Mouse (Mus musculus) urinary bladder, postnatal 25 days (tissue): Measurements from ENCODE around the gene Slc47a1.
"Not testable (repeated sequence)": the region's sequence is repeated elsewhere in the genome, so short reads cannot be mapped to it uniquely, and the experiment has no call there.

Source experiments
- DNase-seq: peaks from one replicate; pipeline ENCODE4 v3.0.0; 2022; ENCODE audit warnings: low spot score

The Slc47a1 gene

DNA sequence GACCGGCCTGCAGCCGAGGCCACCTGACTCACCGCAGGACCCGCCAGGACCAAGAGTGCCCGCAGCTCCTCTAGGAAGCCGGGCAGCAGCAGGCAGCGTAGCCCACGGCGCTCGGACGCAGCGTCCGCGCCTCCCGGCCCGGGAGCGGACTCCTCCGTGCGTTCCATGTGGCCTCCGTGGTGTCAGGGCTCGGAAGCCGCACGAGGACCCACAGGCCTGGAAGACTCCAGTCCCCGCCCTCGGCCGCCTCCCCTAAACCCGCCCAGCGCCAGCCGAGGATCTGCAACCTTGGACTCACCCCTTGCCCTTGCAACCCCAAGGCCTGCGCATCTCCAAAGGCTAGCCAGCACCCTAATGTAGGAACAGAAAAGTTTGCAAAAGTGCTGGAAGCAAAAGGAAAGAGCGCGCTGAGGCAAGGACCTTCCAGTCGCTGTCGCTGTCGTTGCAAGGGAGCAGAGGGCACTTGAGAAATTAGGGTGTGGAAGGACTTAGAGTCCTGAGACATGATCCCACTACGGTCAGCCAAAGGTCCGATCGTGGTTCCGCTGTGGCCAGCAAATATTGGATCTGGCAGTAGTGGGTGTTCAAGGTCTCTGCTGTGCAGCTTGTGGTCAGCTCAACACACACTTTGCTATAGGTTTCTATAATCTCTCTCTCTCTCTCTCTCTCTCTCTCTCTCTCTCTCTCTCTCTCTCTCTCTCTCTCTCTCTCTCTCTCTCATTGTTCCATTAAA is at the start of gene Slc47a1:
Gene Slc47a1, minus strand, starts transcription at position 465 of the 733 bp plus-strand sequence.
- DNase-seq: peak; percentile 36

DNA sequence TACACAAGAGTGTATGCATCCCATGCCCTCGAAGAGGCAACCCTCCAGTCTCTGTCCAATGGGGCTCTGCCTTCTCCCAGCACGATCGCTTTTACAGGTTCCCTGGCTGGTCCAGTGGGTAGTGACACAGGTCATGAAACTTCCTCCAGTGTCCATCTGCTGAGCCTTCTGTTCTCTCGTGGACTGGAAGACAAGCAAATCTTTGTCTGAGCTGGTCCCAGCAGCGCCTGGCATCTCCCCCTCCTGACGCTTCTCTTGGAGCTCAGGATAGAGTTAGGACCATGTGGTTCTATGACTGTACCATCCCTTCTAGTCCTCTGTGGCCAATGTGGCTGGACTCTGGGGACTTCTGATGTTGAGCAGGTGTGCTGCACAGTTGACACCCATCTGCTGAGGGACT is 41.1 kb upstream of the Slc47a1 start:
- no peak for DNase-seq

DNA sequence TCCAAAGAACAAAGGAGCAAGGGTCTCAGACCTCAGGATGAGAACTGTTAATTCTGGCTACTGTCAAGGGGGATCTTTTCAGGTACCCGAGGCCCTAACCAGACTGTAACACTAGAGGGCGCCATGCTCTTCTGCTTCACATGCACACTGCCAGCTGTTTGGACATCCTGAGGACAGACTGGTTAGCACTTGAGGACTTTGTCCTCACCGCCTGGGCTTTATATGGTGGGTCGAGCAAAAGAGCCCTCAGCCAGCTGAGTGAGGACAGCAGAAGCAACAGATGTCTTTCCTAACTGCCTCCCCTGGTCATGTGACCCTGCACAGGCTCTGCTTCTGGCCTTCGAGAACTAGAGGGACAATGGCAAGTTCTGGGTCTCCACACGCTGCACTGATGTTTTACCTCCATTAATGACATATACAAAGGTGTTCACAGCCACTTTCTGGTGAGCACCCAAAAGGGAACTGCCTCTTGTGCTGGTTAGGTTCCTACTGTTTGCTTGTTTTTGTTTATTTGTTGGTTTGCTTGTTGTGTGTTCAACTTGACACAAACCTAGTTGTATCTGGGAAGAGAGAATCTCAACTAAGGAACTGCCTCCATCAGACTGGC is 39.9 kb upstream of the Slc47a1 start:
- DNase-seq: peak; percentile 74

DNA sequence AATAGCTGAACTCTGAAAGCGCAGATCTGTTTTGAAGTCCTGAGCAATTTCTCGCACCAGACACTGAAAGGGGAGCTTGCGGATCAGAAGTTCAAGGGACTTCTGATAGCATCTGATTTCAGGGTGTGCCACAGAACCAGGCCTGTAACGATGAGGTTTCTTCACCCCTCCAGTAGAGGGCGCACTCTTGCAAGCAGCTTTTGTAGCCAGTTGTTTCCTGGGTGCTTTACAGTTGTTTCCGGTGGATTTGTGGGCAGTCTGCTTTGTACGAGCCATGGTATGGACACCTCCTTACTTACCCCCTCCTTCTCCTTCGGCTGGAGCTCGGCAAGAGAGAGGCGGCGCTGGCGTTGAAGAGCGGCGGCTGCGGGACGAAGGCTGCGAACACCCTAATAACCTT is 38.4 kb upstream of the Slc47a1 start:
- peak; percentile 13 for DNase-seq

DNA sequence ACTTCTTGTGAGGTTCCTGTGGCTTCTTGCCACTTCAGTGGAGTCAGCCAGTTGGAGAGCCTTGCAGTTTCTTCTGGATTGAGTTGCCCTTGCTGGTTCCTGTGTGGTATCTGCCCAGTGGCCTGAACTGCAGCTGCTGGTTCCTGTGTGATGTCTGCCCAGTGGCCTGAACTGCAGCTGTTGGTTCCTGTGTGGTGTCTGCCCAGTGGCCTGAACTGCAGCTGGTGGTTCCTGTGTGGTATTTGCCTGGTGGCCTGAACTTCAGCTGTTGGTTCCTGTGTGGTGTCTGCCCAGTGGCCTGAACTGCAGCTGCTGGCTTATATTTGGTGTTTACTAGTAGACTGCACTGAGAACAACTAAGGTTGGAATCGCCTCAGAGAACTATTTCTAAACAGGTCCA is 37.3 kb upstream of the Slc47a1 start:
- DNase-seq: no peak

GRCm38 (mm10) chr11:61414560-61414959 is 36.4 kb upstream of the Slc47a1 start:
- no peak for DNase-seq

- DNase-seq: no peak
These were observed 35.3 kb upstream of the Slc47a1 start for GRCm38 (mm10) chr11:61413411-61413810.

GRCm38 (mm10) chr11:61411809-61412208 is 33.7 kb upstream of the Slc47a1 start:
- DNase-seq: no peak

GRCm38 (mm10) chr11:61411221-61411620 is 33.1 kb upstream of the Slc47a1 start:
- no peak for DNase-seq

DNA sequence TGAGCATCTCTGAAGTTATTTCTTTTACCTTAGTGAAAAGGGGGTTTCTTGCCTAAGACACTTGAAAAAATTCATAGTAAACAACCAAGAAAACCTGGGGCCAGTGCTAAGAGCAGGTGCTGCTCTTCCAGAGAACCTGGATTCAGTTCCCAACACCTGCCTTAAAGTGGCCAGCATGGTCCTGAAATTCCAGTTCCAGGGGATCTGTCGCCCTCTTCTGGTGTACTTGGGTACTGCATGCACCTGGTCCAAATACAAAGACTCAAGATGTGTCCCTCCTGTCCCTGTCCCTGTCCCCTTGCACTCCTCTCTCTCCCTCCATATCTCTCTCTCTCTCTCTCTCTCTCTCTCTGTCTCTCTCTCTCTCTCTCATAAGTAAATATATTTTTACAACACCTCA is 32.0 kb upstream of the Slc47a1 start:
- DNase-seq: peak; percentile 89

DNA sequence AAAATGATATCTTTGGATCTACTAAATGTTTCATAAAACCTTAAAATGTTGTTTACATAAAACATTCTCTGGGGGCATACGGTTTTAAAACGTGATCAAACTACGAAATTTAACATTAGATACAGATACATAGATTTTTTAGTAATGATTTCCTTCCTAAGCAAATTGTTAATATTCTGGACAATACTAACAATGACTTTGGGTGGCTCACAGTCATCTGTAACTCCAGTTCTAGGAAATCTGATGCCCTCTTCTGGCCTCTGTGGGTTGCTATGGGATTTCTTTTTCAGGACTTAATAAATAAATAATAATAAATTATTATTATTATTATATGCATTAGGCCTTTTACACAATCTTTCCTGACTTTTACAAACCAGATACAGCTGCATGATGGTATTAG is 30.9 kb upstream of the Slc47a1 start:
- DNase-seq: no peak

GRCm38 (mm10) chr11:61408184-61409027 is 30.3 kb upstream of the Slc47a1 start:
- peak; percentile 70 for DNase-seq

- peak; percentile 95 for DNase-seq
These were observed 29.6 kb upstream of the Slc47a1 start for GRCm38 (mm10) chr11:61407638-61408183.

DNA sequence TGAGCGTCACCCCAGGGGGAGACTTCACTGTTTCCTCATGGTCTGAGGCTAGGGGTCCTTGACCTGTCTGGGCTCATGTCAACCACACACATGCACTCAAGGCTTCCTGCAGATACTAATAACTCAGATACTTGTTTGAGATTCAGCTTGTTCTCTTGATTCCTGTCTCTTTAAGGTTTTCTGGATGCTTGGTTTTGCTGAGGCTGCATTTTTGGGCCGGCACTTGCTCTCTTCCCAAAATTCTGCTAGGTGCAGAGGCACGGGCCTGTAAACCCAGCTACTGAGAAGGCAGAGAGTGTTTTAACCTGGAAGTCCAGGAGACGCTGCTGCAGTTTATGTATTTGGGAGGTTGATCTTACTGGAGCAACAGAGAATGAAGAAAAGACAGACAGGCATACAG is 23.6 kb upstream of the Slc47a1 start:
- no peak for DNase-seq

- no peak for DNase-seq
These were observed 22.7 kb upstream of the Slc47a1 start for GRCm38 (mm10) chr11:61400681-61401346.

GRCm38 (mm10) chr11:61397423-61398043 is 19.4 kb upstream of the Slc47a1 start:
- DNase-seq: not testable (repeated sequence)

DNA sequence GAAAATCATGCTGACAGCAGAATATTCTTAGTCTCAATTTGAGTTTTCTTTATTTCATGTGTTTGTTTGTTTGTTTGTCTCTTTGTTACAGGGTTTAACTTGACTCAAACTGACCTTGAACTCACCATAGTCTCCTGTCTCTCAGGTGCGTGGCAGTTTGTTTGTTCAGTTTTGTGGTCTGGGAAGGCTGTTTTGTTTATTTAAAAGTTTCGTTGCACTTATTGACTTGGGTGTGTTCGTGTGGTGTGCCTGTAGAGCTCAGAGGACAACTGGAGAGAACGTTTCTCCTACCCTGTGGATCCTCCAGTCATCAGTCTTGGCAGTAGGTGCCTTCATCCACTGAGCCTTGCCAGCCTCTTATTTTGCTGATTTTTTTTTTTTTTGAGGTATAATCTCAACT is 10.8 kb upstream of the Slc47a1 start:
- no peak for DNase-seq

DNA sequence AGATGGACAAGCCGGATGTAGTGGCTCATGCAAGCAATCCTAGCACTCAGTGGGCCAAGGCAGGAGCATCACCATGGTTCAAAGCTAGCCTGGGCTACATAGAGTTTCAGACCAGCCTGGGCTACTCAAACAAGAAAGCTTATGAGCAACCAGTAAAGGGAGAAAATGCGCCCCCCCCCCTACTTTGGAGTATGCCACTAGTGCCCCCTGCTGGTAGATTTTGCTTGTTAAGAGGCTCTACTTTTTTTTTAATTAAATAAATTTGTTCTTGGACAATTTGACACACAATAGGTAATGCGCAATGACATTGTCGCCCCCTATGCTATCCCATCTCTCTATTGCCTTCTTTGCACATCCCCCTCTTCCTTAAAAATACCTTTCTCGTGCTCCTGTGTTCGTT is 9.9 kb upstream of the Slc47a1 start:
- peak; percentile 59 for DNase-seq

DNA sequence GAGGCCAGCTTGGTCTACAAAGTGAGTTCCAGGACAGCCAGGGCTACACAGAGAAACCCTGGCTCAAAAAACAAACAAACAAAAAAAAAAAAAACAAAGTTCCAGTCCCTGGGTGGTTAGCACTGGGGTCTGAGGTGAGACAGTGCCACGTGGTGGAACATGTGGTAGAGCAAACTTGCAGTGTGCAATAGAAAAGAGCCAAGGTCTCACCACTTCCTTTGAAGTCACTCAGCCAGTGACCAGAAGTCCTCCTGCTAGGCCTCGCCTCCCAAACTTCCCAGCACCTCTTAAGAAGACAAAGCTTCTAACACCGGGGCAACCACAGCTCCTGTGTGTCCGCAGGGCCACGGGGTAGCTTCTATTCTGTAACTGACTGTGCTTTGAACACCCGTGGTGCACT is 9.1 kb upstream of the Slc47a1 start:
- DNase-seq: no peak

DNA sequence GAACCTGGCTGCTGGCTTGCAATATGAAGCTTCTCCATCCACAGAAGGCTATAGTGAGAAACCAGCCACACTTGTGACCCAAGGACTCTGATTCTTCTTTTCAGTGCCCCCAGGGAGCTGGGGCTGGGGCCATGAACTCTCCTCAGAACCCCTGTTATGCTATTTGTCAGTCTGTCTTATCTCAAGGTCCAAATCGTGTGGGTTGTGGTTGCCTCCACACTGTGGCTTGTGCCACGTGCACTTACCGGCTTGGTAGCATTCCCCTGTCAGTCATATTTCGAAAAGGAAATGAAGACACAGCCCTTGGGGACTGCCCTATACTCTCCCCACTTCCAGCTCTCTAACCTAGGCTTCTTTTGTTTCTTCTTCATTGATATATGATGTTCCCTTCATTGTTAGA is 7.6 kb upstream of the Slc47a1 start:
- DNase-seq: peak; percentile 14

DNA sequence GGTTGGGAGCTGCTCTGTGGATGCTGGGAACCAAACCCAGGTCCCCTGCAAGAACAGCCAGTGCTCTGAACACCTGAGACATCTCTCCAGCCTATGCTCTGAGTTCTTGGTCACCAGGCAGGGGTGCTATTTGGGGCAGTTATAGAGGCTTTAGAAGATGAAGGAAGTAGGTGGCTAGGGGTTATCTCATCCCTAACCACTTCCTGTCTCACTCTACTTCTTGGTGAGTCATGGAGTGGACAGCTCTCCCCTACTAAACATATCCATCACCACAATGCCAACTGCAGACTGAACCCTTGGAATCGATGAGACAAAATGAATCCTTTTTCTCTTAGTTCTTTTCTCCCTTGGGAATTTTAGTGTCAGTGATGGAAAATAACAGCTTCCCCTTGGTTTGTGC is 3.1 kb upstream of the Slc47a1 start:
- DNase-seq: no peak

GRCm38 (mm10) chr11:61378651-61379050 is 506 bp upstream of the Slc47a1 start:
- DNase-seq: no peak
